Mouse (Mus musculus) cerebellum, adult 2 months (tissue): Measurements from ENCODE around the gene Fntb. TPM values are rescaled to one million over a fixed set of nuclear protein-coding genes. Genes with fewer than 3 reads are reported as not detected.
A peak's percentile ranks its signal among the peaks of the same experiment; 100 is the strongest.
"Not testable (repeated sequence)": the region's sequence is repeated elsewhere in the genome, so short reads cannot be mapped to it uniquely, and the experiment has no call there.

ENCODE experiments used
- DNase-seq, 2 experiments: peaks; one replicate each; pipeline ENCODE4 v3.0.0; 2021
- H3K27ac ChIP-seq: fragments of 200-500 bp; 2 replicates; pipeline ENCODE4 v1.5.1; 2012; ENCODE audit warnings: low read length, control low read depth, inconsistent platforms; ENCODE audit not compliant: insufficient read depth
- H3K27me3 ChIP-seq: fragments of 200-500 bp; 2 replicates; pipeline ENCODE4 v1.6.1; 2012; ENCODE audit warnings: inconsistent platforms, mild to moderate bottlenecking, low read length, moderate library complexity; ENCODE audit not compliant: control insufficient read depth, insufficient read depth
- H3K4me1 ChIP-seq: fragments of 200-500 bp; 2 replicates; pipeline ENCODE4 v1.6.1; 2011; ENCODE audit warnings: low read length; ENCODE audit not compliant: control insufficient read depth, insufficient read depth
- H3K4me3 ChIP-seq: fragments of 200-500 bp; replicated peaks from 2 replicates; pipeline ENCODE3; 2011; ENCODE audit warnings: mild to moderate bottlenecking, low read depth, low read length, control low read depth; ENCODE audit not compliant: insufficient read depth
- CTCF ChIP-seq: fragments of 200-500 bp; IDR thresholded peaks from 2 replicates; pipeline ENCODE4 v1.5.1; 2011; ENCODE audit warnings: low read depth, mild to moderate bottlenecking, control low read depth, low read length, moderate library complexity, borderline replicate concordance; ENCODE audit not compliant: insufficient read depth
- POLR2A ChIP-seq: fragments of 200-500 bp; IDR thresholded peaks from 2 replicates; pipeline ENCODE4 v1.6.1; 2011; ENCODE audit warnings: low read length, control low read depth, borderline replicate concordance; ENCODE audit not compliant: insufficient read depth
- WGBS: fragments of 180-500 bp; shearing (Covaris S2); methylation state at CpG from one replicate; pipeline ENCODE4 v1.1.7; 2018; 5-methylcytosine and 5-hydroxymethylcytosine counted together
- polyA plus RNA-seq: library from polyadenylated mRNA; depleted of rRNA; stranded (reverse); fragments of >200 nt; gene quantifications from 2 replicates; pipeline ENCODE4 v1.2.3, GENCODE M21; 2012

Gene Fntb
- polyA plus RNA-seq, 1 experiment = 55.9 TPM

DNA sequence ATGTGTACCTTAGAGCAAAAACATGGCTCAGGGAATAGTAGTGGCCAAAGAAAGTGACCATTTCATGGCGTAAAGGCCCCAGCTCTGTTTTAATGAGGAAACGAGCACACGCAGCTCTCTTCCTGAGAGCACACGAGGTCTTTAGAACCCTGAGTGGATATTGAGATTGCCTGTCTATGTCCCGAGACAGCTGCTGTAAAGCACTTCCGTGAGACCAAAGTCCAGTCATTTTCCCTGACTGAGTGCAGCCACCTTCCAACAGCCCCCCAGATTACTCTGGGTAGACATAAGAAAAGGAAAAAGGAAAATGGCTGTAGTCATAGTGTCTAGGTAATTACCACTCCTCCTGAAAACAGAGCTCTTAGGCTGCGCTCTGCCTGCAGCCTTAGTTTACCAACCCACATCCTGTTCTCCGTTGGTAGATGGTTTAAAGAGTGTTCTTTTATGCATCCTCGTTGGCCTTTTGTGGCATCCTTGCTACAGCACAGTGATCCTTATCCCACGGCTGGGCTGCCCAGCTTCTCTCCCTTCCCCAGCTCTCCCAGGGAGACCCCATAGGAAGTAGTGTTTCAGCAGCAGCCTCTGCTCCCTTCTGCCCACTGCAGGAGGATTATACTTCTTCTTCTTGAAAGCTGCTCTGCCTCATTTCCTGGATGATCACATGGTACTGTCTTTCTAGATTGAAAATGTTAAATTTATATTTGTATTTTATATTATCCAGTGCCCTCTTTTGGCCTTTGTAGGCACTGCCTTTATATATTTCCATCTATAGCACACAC is 13.1 kb downstream of the Fntb start:
- Histone ChIP-seq H3K27me3 (no peaks in the 10 kb centered on the region), H3K4me1 (no peaks in the 10 kb centered on the region; the same call in 1 of the 2 replicates), H3K27ac (no peak overlapping the region), H3K4me3 (no peak overlapping the region)
- TF ChIP-seq POLR2A (no peak), CTCF (no peak)
- WGBS = 91% methylated on average over 10 of the region's 10 CpGs
- no peak for DNase-seq

DNA sequence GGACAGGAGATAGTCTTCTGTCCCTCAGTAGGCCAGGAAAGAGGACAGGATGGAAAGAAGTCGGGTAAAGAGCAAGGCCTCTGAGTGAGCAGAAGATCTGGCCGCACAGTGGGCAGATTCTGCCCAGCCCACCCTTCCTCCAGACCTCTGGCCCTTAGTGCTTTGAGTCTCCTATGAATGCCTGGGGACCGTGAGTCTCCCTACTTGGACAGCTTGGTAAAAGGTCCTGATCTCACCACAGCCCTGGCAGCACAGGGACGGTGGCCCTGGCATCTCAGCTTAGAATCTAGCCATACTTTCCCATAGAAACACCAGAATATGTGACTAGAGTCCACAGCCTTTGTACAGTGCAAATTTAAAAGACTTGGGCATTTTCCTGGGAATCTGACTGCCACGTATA is 14.6 kb downstream of the Fntb start:
- Histone ChIP-seq H3K4me3 (no peak overlapping the region), H3K4me1 (no peaks in the 10 kb centered on the region; the same call in 1 of the 2 replicates), H3K27ac (no peak overlapping the region), H3K27me3 (no peaks in the 10 kb centered on the region)
- no peak for DNase-seq
- TF ChIP-seq CTCF (no peak), POLR2A (no peak)
- 88% methylated on average over 5 of the region's 5 CpGs for WGBS

DNA sequence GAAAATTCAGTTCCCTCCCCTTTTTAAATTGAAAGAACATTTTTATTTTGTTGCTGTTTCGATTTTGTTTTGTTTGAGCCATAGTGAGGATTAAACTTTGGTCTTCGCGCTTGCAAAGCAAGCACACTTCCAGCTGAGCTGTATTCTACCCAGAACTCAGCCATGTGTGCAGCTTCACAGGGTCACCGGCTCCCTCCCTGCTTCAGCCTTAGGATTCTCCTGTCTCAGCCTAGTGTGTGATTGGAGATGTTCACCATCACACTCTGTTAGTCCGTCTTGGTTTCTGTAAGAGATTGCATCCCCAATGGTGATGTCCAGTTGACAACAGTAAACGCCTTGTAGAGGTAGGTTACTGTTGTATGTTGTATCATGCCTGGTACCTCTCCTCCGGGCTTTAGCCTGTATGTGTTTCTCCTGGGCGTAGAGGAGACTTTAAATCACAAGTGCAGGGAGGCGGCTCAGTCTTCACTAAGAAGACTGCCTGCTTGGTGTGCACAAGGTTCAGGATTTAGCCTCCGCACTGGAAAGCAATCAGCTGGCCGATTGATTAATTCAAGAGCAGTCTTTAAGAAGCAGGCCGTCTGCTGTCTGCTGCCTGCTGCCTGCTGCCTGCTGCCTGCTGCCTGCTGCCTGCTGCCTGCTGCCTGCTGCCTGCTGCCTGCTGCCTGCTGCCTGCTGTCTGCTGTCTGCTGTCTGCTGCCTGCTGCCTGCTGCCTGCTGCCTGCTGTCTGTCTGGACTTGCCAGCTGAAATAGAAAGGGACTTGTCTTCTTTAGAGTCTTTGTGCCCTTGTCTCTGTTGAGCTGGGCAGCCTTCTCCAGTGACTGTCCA is 15.5 kb downstream of the Fntb start:
- TF ChIP-seq CTCF = no peak
- TF ChIP-seq POLR2A = no peak

DNA sequence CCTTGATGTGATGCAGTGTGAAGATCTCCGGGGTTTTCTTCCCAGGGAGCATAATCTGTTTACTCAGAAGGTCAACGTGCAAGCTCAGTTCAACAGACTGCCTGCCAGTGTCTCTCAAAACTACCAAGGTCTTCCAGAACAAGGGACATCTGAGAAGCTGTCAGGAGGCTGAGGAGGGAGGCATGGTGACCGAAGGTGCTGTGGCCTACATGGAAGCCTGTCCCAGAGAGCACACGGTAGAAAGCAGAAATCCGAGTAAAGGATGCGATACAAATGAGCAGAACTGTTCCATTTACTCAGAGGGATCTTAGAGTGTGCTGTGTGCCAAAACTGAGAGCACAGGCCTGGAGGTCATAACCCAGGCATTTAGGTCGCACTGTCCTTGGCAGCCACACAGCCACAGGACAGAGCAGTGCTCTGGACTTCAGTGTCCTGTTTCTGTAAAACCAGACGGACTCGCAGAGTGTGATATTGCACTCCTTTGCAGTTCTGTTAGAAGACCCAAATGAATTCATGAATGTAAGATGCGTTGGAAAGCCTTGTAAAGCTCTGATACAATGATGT is 18.7 kb downstream of the Fntb start:
- Histone ChIP-seq H3K4me3 (no peak overlapping the region), H3K4me1 (no peaks in the 10 kb centered on the region; the same call in 1 of the 2 replicates), H3K27me3 (no peaks in the 10 kb centered on the region), H3K27ac (no peak overlapping the region)
- WGBS = 65% methylated on average over 10 of the region's 10 CpGs
- TF ChIP-seq POLR2A (no peak), CTCF (no peak)
- no peak for DNase-seq

More for the DNA sequence above, 15.5 kb downstream of the Fntb start:
- no peaks in the 10 kb centered on the region for H3K27me3 ChIP-seq
- no peak overlapping the region for H3K27ac ChIP-seq
- 60% methylated on average over 12 of the region's 12 CpGs for WGBS
- no peak overlapping the region for H3K4me3 ChIP-seq
- H3K4me1 ChIP-seq = no peaks in the 10 kb centered on the region; the same call in 1 of the 2 replicates
- DNase-seq = no peak

DNA sequence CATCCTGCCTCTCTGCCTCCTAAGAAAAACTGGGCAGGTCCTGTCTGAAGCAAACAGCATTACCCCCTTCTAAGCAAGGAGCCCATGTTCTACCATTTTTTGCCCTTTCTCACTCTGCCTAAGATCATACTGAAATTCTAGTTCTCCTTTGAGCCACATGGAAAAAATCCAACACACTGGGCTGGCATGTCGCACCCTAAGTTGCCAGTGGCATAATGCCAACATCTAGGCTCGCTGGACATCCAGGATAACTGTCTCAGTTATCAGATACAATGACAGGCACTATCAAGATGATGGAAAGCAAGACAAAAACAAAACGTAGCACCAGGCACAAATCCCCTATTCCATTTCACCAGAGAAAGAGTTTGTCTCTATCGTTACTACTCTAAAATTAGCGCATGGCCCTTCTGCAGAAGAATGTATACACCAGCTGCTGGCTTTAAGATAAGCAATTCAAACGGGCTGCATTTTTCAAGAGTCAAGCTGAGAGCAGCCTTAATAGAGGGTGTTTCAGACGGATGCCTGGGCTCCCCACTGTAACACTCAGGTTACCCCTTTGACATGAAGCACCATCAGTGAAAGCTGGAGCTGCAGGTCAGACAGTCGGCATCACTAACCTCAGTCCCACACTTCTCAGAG is 25.2 kb downstream of the Fntb start:
- Histone ChIP-seq H3K4me1 (peaks cover 5% of the 10 kb centered on the region; the same call in 1 of the 2 replicates), H3K27ac (no peak overlapping the region), H3K4me3 (no peak overlapping the region), H3K27me3 (no peaks in the 10 kb centered on the region)
- TF ChIP-seq POLR2A = no peak
- no peak for TF ChIP-seq CTCF
- DNase-seq = peak in 1 of 2 experiments; percentile 37
- 33% methylated on average over 8 of the region's 8 CpGs for WGBS

DNA sequence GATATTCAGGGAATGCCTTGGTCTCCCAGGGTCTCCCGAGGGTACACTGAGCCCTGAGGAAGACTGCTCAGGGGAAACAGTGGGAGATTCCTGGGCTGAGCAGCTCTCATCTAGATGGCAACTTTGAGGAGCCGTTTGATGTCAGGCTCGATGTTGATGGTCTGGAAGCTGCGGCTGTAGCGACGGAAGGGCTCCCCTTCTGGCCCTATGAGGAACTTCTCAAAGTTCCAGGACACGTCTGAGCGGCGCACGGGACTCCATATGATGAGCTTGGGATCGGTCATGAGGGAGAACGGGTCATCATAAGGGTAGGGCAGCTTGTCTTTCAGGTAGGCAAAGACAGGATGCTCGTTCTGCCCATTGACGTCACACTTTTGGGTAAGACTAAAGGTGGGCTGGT is 27.2 kb downstream of the Fntb start:
- 60% methylated on average over 14 of the region's 14 CpGs for WGBS
- DNase-seq, H3K27me3 ChIP-seq, H3K4me3 ChIP-seq, H3K4me1 ChIP-seq, H3K27ac ChIP-seq: not testable (repeated sequence)

DNA sequence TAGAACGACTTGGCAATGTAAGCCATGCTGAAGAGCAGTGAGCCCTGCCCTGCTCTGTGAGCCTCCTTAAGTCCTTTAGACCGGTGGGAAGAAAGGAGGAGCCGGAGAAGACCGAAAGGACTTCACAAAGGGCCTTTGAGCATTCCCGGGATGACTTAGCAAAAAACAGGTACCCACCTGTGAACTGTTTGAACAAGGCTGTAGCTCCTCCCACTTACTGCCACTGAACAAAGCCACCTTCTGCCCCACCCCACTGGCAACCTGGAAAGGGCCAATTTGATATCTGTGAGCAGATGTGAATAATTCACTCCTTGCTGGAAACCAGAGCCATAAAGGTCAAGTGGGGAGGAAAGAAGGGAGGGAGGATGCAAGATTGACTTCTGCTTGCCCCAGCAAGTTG is 30.0 kb downstream of the Fntb start, which contains the start of gene Gpx2:
TSS of gene Gpx2 (minus strand) at position 205 of the 400 bp plus-strand sequence.
- no peak for TF ChIP-seq CTCF
- TF ChIP-seq POLR2A = no peak

More for the DNA sequence above, 30.0 kb downstream of the Fntb start, which contains the start of gene Gpx2:
- DNase-seq = no peak
- Histone ChIP-seq H3K27ac (no peak within 1 kb of the TSS), H3K4me1 (peaks cover 3% of the 10 kb centered on the region; the same call in 1 of the 2 replicates), H3K4me3 (no peak within 1 kb of the TSS), H3K27me3 (no peaks in the 10 kb centered on the region)
- 84% methylated on average over 5 of the region's 5 CpGs for WGBS
